Mouse (Mus musculus) MEL (cell line): ENCODE results near the gene Itga9.

ENCODE experiments used
- CTCF ChIP-seq, 3 experiments: IDR thresholded peaks in 2 of 3; conservative IDR thresholded peaks in 1 of 3; 2 replicates each; pipeline ENCODE4 v1.5.1; 2011 to 2012; ENCODE audit warnings: low read length in 3 of 3, low read depth in 2 of 3, mild to moderate bottlenecking in 2 of 3, improper control_type of control experiment in 1 of 3, inconsistent platforms in 1 of 3, mixed read lengths in 1 of 3, moderate library complexity in 1 of 3; ENCODE audit not compliant: control insufficient read depth in 1 of 3, insufficient read depth in 1 of 3, poor library complexity in 1 of 3, severe bottlenecking in 1 of 3
- SIN3A ChIP-seq: IDR thresholded peaks from 2 replicates; pipeline ENCODE4 v1.6.1; 2012; ENCODE audit warnings: low read length, improper control_type of control experiment, inconsistent platforms

GRCm38 (mm10) chr9:118891068-118891467 lies 284.6 kb downstream of the Itga9 start:
- TF ChIP-seq CTCF (IDR thresholded peaks at IDR 0.05 in 2 of 3, conservative IDR thresholded peaks at IDR 0.05 in 1 of 3; ENCODE audit: control insufficient read depth in 1 of 3, insufficient read depth in 1 of 3, low read depth in 2 of 3, low read length in 3 of 3, poor library complexity in 1 of 3, severe bottlenecking in 1 of 3) (no peak), SIN3A (no peak)
